Mouse (Mus musculus): Measurements from ENCODE around the gene Lhx5. TPM values are rescaled to one million over a fixed set of nuclear protein-coding genes. Genes with fewer than 3 reads are reported as not detected.

The Lhx5 gene
- not detected in 2 replicates for polyA plus RNA-seq (2021; fragmentation: Nextera tagmentation)
- long read RNA-seq, experiment 1 = 0 reads
- long read RNA-seq, experiment 2 = 0 reads

GRCm38 (mm10) chr5:120431649-120432485 lies at the start of gene Lhx5:
Lhx5 (plus strand) TSS chr5:120431699.

GRCm38 (mm10) chr5:120472770-120473169 lies 41.3 kb downstream of the Lhx5 start, which contains the start of gene Sdsl:
Sdsl (minus strand) TSS chr5:120472810.

GRCm38 (mm10) chr5:120476296-120476695 lies 44.8 kb downstream of the Lhx5 start, which contains the start of gene Sds:
Sds (plus strand) TSS chr5:120476526.

Other genes with a start within 250 kb of the Lhx5 start
- 9.4 and 12.7 TPM in 2 replicates for gene Sdsl, start 41.1 kb downstream of the Lhx5 start, polyA plus RNA-seq (2021; fragmentation: Nextera tagmentation)
- gene Sds, start 44.8 kb downstream of the Lhx5 start, polyA plus RNA-seq (2021; fragmentation: Nextera tagmentation) = 0.30 and 0.61 TPM in 2 replicates
- gene Plbd2, start 71.9 kb downstream of the Lhx5 start, polyA plus RNA-seq (2021; fragmentation: Nextera tagmentation) = 15.8 and 29.7 TPM in 2 replicates
- gene Slc8b1, start 79.5 kb downstream of the Lhx5 start, polyA plus RNA-seq (2021; fragmentation: Nextera tagmentation) = 2.6 and 4.2 TPM in 2 replicates
- 12.0 and 18.5 TPM in 2 replicates for gene Tpcn1, start 157.0 kb downstream of the Lhx5 start, polyA plus RNA-seq (2021; fragmentation: Nextera tagmentation)
- 0.56 and 0.75 TPM in 2 replicates for gene Iqcd, start 157.3 kb downstream of the Lhx5 start, polyA plus RNA-seq (2021; fragmentation: Nextera tagmentation)
- gene Rita1, start 180.9 kb downstream of the Lhx5 start, polyA plus RNA-seq (2021; fragmentation: Nextera tagmentation) = 24.2 and 29.9 TPM in 2 replicates
- gene Ddx54, start 181.0 kb downstream of the Lhx5 start, polyA plus RNA-seq (2021; fragmentation: Nextera tagmentation) = 17.3 and 18.3 TPM in 2 replicates
- gene Cfap73, start 202.5 kb downstream of the Lhx5 start, polyA plus RNA-seq (2021; fragmentation: Nextera tagmentation) = not detected in 2 replicates
- 39.3 and 44.9 TPM in 2 replicates for gene Rasal1, start 217.1 kb downstream of the Lhx5 start, polyA plus RNA-seq (2021; fragmentation: Nextera tagmentation)

Data from left cerebral cortex, adult 6 months (tissue).